Mouse (Mus musculus) brain, embryonic 18.5 days (tissue): ENCODE measurements at regions not wholly inside any gene's neighbourhood (a gene's known extent, or its start where the extent isn't known, plus 50 kb on each side); places are given as distances from the start of the nearest gene placed in this dataset.
"Not testable (repeated sequence)": the region's sequence is repeated elsewhere in the genome, so short reads cannot be mapped to it uniquely, and the experiment has no call there.

Experiments
- DNase-seq: peaks from one replicate; pipeline ENCODE4 v3.0.0-alpha.2; 2012; ENCODE audit warnings: low read depth, low spot score

GRCm38 (mm10) chr1:103986867-103987266 lies 781.5 kb upstream of the Cdh20 start:
- DNase-seq, result peak; percentile 4

GRCm38 (mm10) chr1:104002906-104003305 lies 765.4 kb upstream of the Cdh20 start:
- not testable (repeated sequence) for DNase-seq

GRCm38 (mm10) chr1:104029670-104030069 lies 738.7 kb upstream of the Cdh20 start:
- DNase-seq, result no peak

- no peak for DNase-seq
Measured at GRCm38 (mm10) chr1:104048440-104048839, 719.9 kb upstream of the Cdh20 start.

- no peak for DNase-seq
Measured at GRCm38 (mm10) chr1:104049169-104049948, 719.0 kb upstream of the Cdh20 start.
